Mouse (Mus musculus) neural tube, embryonic 11.5 days (tissue): ENCODE results near the gene Prkag3. TPM values are rescaled to one million over a fixed set of nuclear protein-coding genes. Genes with fewer than 3 reads are reported as not detected.

Experiments
- ATAC-seq: fragments of 200-750 bp; cut with Nextera tagmentation; 2 replicates; pipeline ENCODE4 v1.8.0; 2017; ENCODE audit warnings: moderate number of reproducible peaks, mild to moderate bottlenecking, moderate TSS enrichment, moderate library complexity; ENCODE audit not compliant: insufficient read depth, low FRiP score, low TSS enrichment
- DNase-seq: peaks from one replicate; pipeline ENCODE4 v3.0.0-alpha.2; 2015; ENCODE audit warnings: low spot score
- H3K27ac ChIP-seq: fragments of 300-500 bp; sonication (generic); 2 replicates; pipeline ENCODE4 v1.5.1; 2014; ENCODE audit warnings: low read depth, mild to moderate bottlenecking, low read length
- H3K27me3 ChIP-seq: fragments of 300-500 bp; sonication (generic); 2 replicates; pipeline ENCODE4 v1.6.1; 2014; ENCODE audit warnings: mild to moderate bottlenecking, low read length, mixed read lengths; ENCODE audit not compliant: control insufficient read depth, insufficient read depth
- H3K36me3 ChIP-seq: fragments of 300-500 bp; sonication (generic); 2 replicates; pipeline ENCODE4 v1.6.1; 2014; ENCODE audit warnings: mild to moderate bottlenecking, low read length, moderate library complexity, mixed read lengths; ENCODE audit not compliant: control insufficient read depth, insufficient read depth
- H3K4me1 ChIP-seq: fragments of 300-500 bp; sonication (generic); 2 replicates; pipeline ENCODE4 v1.6.1; 2014; ENCODE audit warnings: low read length, mixed read lengths; ENCODE audit not compliant: control insufficient read depth, insufficient read depth
- H3K4me2 ChIP-seq: fragments of 300-500 bp; sonication (generic); 2 replicates; pipeline ENCODE4 v1.6.1; 2014; ENCODE audit warnings: low read depth, mild to moderate bottlenecking, moderate library complexity
- H3K4me3 ChIP-seq: fragments of 300-500 bp; sonication (generic); 2 replicates; pipeline ENCODE4 v1.5.1; 2014; ENCODE audit warnings: low read depth, low read length
- H3K9ac ChIP-seq: fragments of 300-500 bp; sonication (generic); 2 replicates; pipeline ENCODE4 v1.6.1; 2014; ENCODE audit warnings: mild to moderate bottlenecking, low read length
- H3K9me3 ChIP-seq: fragments of 300-500 bp; sonication (generic); 2 replicates; pipeline ENCODE4 v1.6.1; 2016; ENCODE audit warnings: low read length; ENCODE audit not compliant: control insufficient read depth
- WGBS: fragments of 180-500 bp; shearing (Covaris S2); extraction: QIAGEN DNeasy Blood & Tissue Kit; methylation state at CpG from one replicate; pipeline ENCODE4 v1.1.7; 2014; 5-methylcytosine and 5-hydroxymethylcytosine counted together
- polyA plus RNA-seq: library from polyadenylated mRNA; unstranded; fragments of >200 nt; fragmentation: Nextera tagmentation; extraction: Ambion mirVana; gene quantifications from 2 replicates; pipeline ENCODE4 v1.2.1, GENCODE M21; 2014

The Prkag3 gene
- polyA plus RNA-seq, 1 experiment from 2014 or later = not detected

DNA sequence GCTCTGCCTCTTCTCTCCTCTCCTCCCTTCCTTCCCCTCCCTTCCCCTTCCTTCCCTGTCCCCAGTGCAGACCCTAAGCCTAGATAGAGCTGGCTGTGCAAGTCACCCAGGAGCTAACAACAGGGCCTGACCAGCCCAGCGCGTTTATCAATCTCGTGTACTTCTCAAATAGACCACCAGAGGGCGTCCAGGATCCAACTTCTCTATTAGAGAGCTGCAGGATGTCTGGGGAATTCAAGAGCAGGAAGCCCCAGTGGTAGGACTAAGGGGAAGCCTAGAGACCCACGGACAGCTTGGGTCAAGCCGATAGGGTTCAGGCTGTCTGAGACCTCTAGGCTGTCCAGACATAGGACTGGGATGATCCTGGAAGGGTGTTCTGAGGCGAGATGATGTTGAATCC lies 38.8 kb upstream of the Prkag3 start:
- ATAC-seq (0 out of 2 replicates have a peak, but pooled peaks have one; percentile 32), DNase-seq (peak; percentile 81)
- Histone ChIP-seq H3K27me3 (peaks cover 91% of the 10 kb centered on the region), H3K9me3 (no peaks in the 10 kb centered on the region), H3K4me1 (peaks cover 5% of the 10 kb centered on the region; the same call in 1 of the 2 replicates), H3K27ac (no peak overlapping the region), H3K4me2 (no peak overlapping the region), H3K4me3 (no peak overlapping the region), H3K36me3 (no peaks in the 10 kb centered on the region), H3K9ac (no peak overlapping the region)
- WGBS = 8% methylated on average over 7 of the region's 7 CpGs

DNA sequence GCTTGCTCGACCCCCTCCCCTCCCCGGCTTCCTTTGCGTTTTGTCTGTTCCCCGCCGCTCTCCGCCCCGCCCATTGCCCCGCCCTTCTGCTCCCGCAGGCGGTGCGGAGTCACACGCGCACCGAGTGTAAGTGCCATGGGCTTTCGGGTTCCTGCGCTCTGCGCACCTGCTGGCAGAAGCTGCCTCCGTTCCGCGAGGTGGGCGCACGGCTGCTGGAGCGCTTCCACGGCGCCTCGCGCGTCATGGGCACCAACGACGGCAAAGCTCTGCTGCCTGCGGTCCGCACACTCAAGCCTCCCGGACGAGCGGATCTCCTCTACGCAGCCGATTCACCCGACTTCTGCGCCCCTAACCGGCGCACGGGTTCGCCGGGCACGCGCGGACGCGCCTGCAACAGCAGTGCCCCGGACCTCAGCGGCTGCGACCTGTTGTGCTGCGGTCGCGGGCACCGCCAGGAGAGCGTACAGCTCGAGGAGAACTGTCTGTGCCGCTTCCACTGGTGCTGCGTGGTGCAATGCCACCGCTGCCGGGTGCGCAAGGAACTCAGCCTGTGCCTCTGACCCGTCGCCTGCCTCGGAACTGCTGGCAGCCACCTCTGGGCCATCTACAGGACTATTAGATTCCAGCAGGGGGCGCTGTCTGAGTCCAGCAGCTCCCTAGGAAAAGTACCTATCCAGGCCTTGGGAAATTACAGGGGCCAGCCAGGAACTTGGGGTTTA lies 35.2 kb upstream of the Prkag3 start:
- 2% methylated on average over 67 of the region's 67 CpGs for WGBS

DNA sequence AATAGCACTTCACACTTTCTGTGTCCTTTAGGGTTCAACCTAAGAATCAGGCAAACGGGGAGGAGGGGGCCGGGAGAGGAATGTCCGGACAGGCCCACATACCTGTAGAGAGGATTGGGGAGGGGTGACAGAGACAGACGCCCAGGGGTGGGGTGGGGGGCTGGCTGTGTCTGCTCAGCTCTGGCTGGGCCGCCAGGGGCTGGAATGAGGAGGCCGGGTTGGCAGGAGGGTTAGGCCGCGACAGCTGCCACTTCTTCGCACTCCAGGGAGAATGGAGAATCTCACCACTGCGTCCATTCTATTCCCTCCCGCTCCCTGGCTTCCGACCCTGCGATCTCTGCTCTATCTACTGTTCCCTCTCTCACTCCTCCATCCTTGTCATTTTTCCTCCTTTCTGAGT lies 34.5 kb upstream of the Prkag3 start:
- 4% methylated on average over 13 of the region's 13 CpGs for WGBS
- Histone ChIP-seq H3K27me3 (peaks cover 80% of the 10 kb centered on the region), H3K9ac (no peak overlapping the region), H3K4me3 (peak overlapping the region; percentile 45), H3K4me1 (no peaks in the 10 kb centered on the region; the same call in 1 of the 2 replicates), H3K36me3 (no peaks in the 10 kb centered on the region), H3K4me2 (peak overlapping the region; percentile 56), H3K27ac (no peak overlapping the region), H3K9me3 (no peaks in the 10 kb centered on the region)
- DNase-seq = peak; percentile 13
- ATAC-seq = no peak

More for the DNA sequence above, 35.2 kb upstream of the Prkag3 start:
- no peaks in the 10 kb centered on the region for H3K9me3 ChIP-seq
- H3K4me3 ChIP-seq = peak overlapping the region; percentile 45
- peak overlapping the region; percentile 56 for H3K4me2 ChIP-seq
- H3K27ac ChIP-seq = no peak overlapping the region
- H3K36me3 ChIP-seq = no peaks in the 10 kb centered on the region
- H3K4me1 ChIP-seq = no peaks in the 10 kb centered on the region; the same call in 1 of the 2 replicates
- DNase-seq (peak; percentile 75), ATAC-seq (no peak)
- peaks cover 83% of the 10 kb centered on the region for H3K27me3 ChIP-seq
- no peak overlapping the region; the same call in 1 of the 2 replicates for H3K9ac ChIP-seq

DNA sequence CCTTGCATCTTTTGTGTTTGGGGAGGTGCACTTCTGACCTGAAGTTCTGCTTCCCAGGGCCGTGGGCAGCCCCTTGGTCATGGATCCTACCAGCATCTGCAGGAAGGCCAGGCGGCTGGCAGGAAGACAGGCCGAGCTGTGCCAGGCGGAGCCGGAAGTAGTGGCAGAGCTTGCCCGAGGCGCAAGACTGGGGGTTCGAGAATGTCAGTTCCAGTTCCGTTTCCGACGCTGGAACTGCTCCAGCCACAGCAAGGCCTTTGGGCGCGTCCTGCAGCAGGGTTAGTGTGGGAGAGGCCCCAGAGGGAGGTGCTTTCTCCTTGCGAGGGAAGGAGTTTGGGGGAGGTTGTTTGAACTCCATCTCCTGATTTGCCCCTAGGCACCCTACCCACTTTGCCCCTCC lies 33.0 kb upstream of the Prkag3 start:
- ATAC-seq = no peak
- WGBS = 20% methylated on average over 13 of the region's 14 CpGs
- Histone ChIP-seq H3K27ac (no peak overlapping the region), H3K9me3 (no peaks in the 10 kb centered on the region), H3K4me3 (no peak overlapping the region), H3K4me1 (no peaks in the 10 kb centered on the region; the same call in 1 of the 2 replicates), H3K36me3 (no peaks in the 10 kb centered on the region), H3K4me2 (no peak overlapping the region), H3K27me3 (peaks cover 70% of the 10 kb centered on the region), H3K9ac (no peak overlapping the region)
- DNase-seq = no peak

DNA sequence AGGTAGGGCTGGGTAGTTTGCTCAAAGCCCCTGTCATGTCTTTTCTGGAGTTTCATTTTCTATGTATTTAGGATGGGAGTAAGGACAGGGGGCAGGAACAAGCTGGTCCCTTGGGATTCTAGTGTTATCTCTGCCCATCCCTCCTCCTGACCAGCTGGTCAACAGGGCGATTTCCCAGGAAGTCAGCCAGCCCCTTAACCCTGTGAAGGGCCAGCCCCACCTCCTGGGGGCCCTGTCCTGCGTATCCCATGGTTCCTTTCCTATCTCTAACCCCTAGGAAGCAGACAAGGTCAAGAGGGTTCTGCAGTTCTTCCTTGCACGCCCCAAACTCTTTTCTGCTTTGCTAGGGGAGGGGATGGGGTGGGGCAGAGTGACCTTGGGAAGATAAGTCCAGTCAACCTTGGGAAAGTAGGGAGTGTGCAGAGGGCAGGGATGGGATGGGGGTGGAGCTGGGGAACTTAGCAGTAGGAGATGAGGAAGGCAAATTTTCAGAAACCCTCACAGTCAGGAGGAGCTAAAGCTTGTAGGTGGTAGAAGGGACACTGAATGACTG lies 30.0 kb upstream of the Prkag3 start:
- Histone ChIP-seq H3K27ac (no peak overlapping the region), H3K4me2 (no peak overlapping the region), H3K27me3 (peaks cover 55% of the 10 kb centered on the region), H3K9ac (no peak overlapping the region), H3K4me1 (no peaks in the 10 kb centered on the region; the same call in 1 of the 2 replicates), H3K9me3 (no peaks in the 10 kb centered on the region), H3K36me3 (no peaks in the 10 kb centered on the region), H3K4me3 (no peak overlapping the region)
- WGBS = 27% methylated on average over 3 of the region's 3 CpGs
- ATAC-seq (no peak), DNase-seq (no peak)

DNA sequence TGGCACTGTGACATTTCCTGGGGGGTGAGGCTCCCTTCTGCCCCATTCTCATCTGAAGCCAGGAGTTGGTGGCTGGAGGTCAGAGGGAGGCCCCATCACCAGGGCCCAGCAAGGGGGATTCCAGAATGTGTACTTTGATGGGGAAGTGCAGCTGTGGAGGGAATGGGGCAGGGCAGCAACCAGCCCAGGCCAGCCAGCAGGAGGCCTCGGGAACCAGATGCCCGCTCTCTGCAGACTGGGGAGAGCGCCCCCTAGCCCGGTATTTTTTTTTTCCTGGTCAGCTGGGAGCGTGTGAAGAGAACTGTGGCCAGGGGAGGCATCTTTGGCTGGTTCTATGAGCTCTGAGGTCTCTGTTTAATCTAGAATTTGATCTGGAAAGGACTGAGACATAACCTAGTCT lies 26.8 kb upstream of the Prkag3 start:
- H3K4me2 ChIP-seq = no peak overlapping the region
- ATAC-seq (no peak), DNase-seq (peak; percentile 48)
- H3K4me3 ChIP-seq = no peak overlapping the region
- H3K36me3 ChIP-seq = no peaks in the 10 kb centered on the region
- H3K4me1 ChIP-seq = peaks cover 14% of the 10 kb centered on the region
- H3K9ac ChIP-seq = no peak overlapping the region; the same call in 1 of the 2 replicates
- H3K27ac ChIP-seq = no peak overlapping the region
- WGBS = 4% methylated on average over 5 of the region's 5 CpGs
- no peaks in the 10 kb centered on the region for H3K9me3 ChIP-seq
- peaks cover 54% of the 10 kb centered on the region for H3K27me3 ChIP-seq

DNA sequence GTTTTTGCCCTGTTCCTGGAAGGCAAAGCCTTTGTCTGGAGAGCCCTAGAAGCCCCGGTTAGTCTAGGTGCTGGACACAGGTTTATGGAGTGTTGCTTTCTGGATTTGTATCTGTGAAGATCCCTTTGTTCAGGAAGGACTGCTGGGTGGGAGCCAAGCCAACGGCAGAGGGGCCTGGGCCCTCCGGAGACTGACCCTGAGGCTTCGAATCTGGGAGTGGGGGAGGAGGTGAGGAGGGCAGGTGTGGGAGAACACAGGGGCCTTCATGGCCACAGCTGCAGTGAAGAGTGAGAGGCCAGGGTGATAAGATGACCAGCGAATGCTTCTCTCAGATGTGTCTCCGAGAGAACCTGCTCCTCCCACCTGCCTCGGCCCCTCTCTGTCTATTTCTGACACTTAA lies 25.0 kb upstream of the Prkag3 start:
- H3K9ac ChIP-seq = no peak overlapping the region
- H3K27ac ChIP-seq = no peak overlapping the region
- WGBS = 14% methylated on average over 7 of the region's 7 CpGs
- H3K27me3 ChIP-seq = peaks cover 63% of the 10 kb centered on the region
- ATAC-seq = no peak
- no peaks in the 10 kb centered on the region for H3K36me3 ChIP-seq
- no peak overlapping the region for H3K4me3 ChIP-seq
- no peaks in the 10 kb centered on the region for H3K9me3 ChIP-seq
- H3K4me2 ChIP-seq = no peak overlapping the region
- H3K4me1 ChIP-seq = peaks cover 16% of the 10 kb centered on the region
- no peak for DNase-seq

DNA sequence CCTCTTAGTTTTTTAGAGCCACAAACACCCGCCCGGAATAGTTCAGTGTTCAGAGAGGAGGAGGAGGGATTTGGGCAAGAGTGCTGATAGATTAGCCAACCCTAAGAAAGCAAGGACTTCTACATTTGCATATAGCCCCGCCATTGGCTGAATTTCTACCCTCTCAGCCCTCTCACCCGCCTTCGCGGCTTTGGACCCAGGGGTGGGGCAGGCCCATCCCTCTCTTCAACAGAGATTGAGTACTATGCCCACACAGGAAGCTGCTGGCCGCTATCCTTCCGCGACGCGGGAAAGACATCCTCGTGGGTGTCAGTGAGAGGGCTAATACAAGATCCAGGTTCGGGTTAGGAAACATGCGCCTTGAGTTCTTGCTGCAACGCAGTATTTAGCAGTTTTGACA lies 24.1 kb upstream of the Prkag3 start:
- no peak overlapping the region for H3K9ac ChIP-seq
- H3K27me3 ChIP-seq = peaks cover 62% of the 10 kb centered on the region
- H3K9me3 ChIP-seq = no peaks in the 10 kb centered on the region
- ATAC-seq (peak; percentile 86), DNase-seq (peak; percentile 83)
- peaks cover 16% of the 10 kb centered on the region for H3K4me1 ChIP-seq
- WGBS = under 1% methylated on average over 15 of the region's 15 CpGs
- no peaks in the 10 kb centered on the region for H3K36me3 ChIP-seq
- H3K4me2 ChIP-seq = peak overlapping the region; percentile 75
- H3K4me3 ChIP-seq = 0 out of 2 replicates have a peak overlapping the region, but pooled peaks have one; percentile 1
- H3K27ac ChIP-seq = no peak overlapping the region
